Mouse (Mus musculus) lung, embryonic 16.5 days (tissue): ENCODE measurements around the gene Tbx3. TPM values are rescaled to one million over a fixed set of nuclear protein-coding genes. Genes with fewer than 3 reads are reported as not detected.

ENCODE experiments used
- ATAC-seq: fragments of 200-750 bp; cut with Nextera tagmentation; 2 replicates; pipeline ENCODE4 v1.8.0; 2017; ENCODE audit warnings: low read depth, mild to moderate bottlenecking, moderate library complexity
- H3K27ac ChIP-seq: fragments of 300-500 bp; sonication (generic); 2 replicates; pipeline ENCODE4 v1.5.1; 2014; ENCODE audit warnings: mild to moderate bottlenecking, control low read depth, low read length
- H3K27me3 ChIP-seq: fragments of 300-500 bp; sonication (generic); 2 replicates; pipeline ENCODE4 v1.6.1; 2014; ENCODE audit warnings: low read depth, low read length, mixed read lengths; ENCODE audit not compliant: control insufficient read depth, insufficient read depth
- H3K36me3 ChIP-seq: fragments of 300-500 bp; sonication (generic); 2 replicates; pipeline ENCODE4 v1.6.1; 2014; ENCODE audit warnings: low read length; ENCODE audit not compliant: control insufficient read depth, insufficient read depth
- H3K4me1 ChIP-seq: fragments of 300-500 bp; sonication (generic); replicated peaks from 2 replicates; pipeline ENCODE4 v1.6.1; 2014; ENCODE audit warnings: low read length, mixed read lengths; ENCODE audit not compliant: control insufficient read depth, insufficient read depth
- H3K4me2 ChIP-seq: fragments of 300-500 bp; sonication (generic); 2 replicates; pipeline ENCODE4 v1.6.1; 2014; ENCODE audit warnings: low read depth, low read length, control low read depth
- H3K4me3 ChIP-seq: fragments of 300-500 bp; sonication (generic); 2 replicates; pipeline ENCODE4 v1.5.1; 2014; ENCODE audit warnings: mild to moderate bottlenecking, low read length, control low read depth
- H3K9ac ChIP-seq: fragments of 300-500 bp; sonication (generic); 2 replicates; pipeline ENCODE4 v1.6.1; 2014; ENCODE audit warnings: low read length, control low read depth
- H3K9me3 ChIP-seq: fragments of 300-500 bp; sonication (generic); 2 replicates; pipeline ENCODE4 v1.6.1; 2016; ENCODE audit warnings: low read length; ENCODE audit not compliant: control insufficient read depth
- WGBS: fragments of 180-500 bp; shearing (Covaris S2); extraction: QIAGEN DNeasy Blood & Tissue Kit; methylation state at CpG from one replicate; pipeline ENCODE4 v1.1.7; 2014; 5-methylcytosine and 5-hydroxymethylcytosine counted together
- polyA plus RNA-seq: library from polyadenylated mRNA; unstranded; fragments of >200 nt; fragmentation: Nextera tagmentation; extraction: Ambion mirVana; gene quantifications from 2 replicates; pipeline ENCODE4 v1.2.1, GENCODE M21; 2015

The Tbx3 gene
- polyA plus RNA-seq, 1 experiment from 2014 or later: 65.3 TPM

GRCm38 (mm10) chr5:119672984-119673600 is 2.6 kb downstream of the Tbx3 start:
- H3K27me3 ChIP-seq: peaks cover 19% of the 10 kb centered on the region
- no peaks in the 10 kb centered on the region for H3K36me3 ChIP-seq
- no peaks in the 10 kb centered on the region for H3K9me3 ChIP-seq
- H3K4me2 ChIP-seq: peak overlapping the region; percentile 26
- no peak for ATAC-seq
- peak overlapping the region; percentile 98 for H3K27ac ChIP-seq
- H3K4me1 ChIP-seq: peaks cover 20% of the 10 kb centered on the region
- peak overlapping the region; percentile 91 for H3K9ac ChIP-seq
- 2% methylated on average over 17 of the region's 17 CpGs for WGBS
- peak overlapping the region; percentile 70 for H3K4me3 ChIP-seq

GRCm38 (mm10) chr5:119673716-119674605 is 3.5 kb downstream of the Tbx3 start:
- Histone ChIP-seq H3K27me3 (peaks cover 17% of the 10 kb centered on the region), H3K4me3 (peak overlapping the region; percentile 70), H3K27ac (peak overlapping the region; percentile 65), H3K9me3 (no peaks in the 10 kb centered on the region), H3K4me2 (peak overlapping the region; percentile 69), H3K36me3 (no peaks in the 10 kb centered on the region), H3K4me1 (peaks cover 17% of the 10 kb centered on the region), H3K9ac (peak overlapping the region; percentile 91)
- no peak for ATAC-seq
- WGBS: 9% methylated on average over 22 of the region's 22 CpGs

DNA sequence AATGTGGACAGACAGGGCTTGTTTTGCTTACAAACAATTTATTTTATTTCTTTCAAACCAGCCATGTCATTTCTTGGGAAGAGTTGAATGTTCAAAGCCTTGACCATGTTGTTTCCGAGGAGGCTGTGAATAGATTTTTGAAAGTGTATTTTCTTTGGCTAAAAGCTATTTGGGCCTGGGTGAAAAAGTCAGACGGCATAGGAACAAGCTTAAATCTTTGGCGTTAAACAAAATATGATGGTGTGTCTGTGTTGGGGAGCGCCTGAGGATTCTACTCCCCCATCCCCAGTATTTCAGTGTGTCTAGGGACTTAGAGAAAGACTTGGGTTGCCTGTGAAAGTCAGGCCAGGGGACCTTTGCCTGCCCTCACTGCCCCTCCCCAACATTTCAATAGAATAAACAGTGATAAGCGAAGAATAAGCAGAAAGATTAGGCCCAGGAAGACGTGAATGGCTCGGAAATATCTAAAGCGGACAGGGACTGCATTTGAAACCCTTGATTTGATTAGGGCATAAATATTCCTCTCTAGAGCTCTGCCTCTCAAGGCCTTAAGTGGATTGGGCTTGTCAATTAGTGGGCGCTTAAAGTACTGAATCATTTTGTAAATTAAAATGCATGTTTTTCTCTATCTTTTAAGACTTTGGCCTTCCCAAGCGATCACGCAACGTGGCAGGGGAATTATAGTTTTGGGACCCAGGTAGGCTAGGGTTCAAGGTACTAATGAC is 4.3 kb downstream of the Tbx3 start:
- WGBS: 12% methylated on average over 12 of the region's 12 CpGs
- peak overlapping the region; percentile 91 for H3K9ac ChIP-seq
- H3K4me2 ChIP-seq: peak overlapping the region; percentile 69
- H3K9me3 ChIP-seq: no peaks in the 10 kb centered on the region
- no peak for ATAC-seq
- no peaks in the 10 kb centered on the region for H3K36me3 ChIP-seq
- peak overlapping the region; percentile 65 for H3K27ac ChIP-seq
- H3K27me3 ChIP-seq: peaks cover 14% of the 10 kb centered on the region
- peaks cover 11% of the 10 kb centered on the region for H3K4me1 ChIP-seq
- H3K4me3 ChIP-seq: peak overlapping the region; percentile 70

DNA sequence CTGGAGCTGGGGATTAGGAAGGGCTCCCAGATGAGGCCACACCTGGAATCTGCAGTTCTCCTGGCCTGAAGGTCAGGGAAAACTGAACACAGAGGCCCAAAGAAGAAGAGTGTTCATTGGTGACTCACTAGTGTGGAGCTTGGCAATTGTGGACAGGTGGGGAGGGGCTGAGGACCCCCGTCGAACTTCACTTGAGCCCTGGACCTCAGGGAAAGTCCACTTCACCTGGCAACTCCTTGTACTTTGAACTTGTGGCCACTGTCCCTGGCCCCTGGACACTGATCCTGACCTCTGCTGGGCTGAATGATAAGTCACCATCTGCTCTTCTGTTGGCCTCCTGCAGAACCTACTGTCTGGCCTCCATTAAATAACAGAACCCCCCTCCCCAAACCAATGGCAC is 5.8 kb downstream of the Tbx3 start:
- peaks cover 24% of the 10 kb centered on the region for H3K27me3 ChIP-seq
- peak overlapping the region; percentile 91 for H3K9ac ChIP-seq
- H3K36me3 ChIP-seq: peaks cover 3% of the 10 kb centered on the region; the same call in 1 of the 2 replicates
- no peaks in the 10 kb centered on the region for H3K9me3 ChIP-seq
- H3K4me2 ChIP-seq: peak overlapping the region; percentile 69
- 28% methylated on average over 2 of the region's 2 CpGs for WGBS
- H3K4me3 ChIP-seq: peak overlapping the region; percentile 70
- peaks cover 17% of the 10 kb centered on the region; the same call in 1 of the 2 replicates for H3K4me1 ChIP-seq
- ATAC-seq: no peak
- no peak overlapping the region for H3K27ac ChIP-seq

- peak overlapping the region; percentile 18 for H3K27ac ChIP-seq
- peaks cover 25% of the 10 kb centered on the region for H3K27me3 ChIP-seq
- H3K4me3 ChIP-seq: peak overlapping the region; percentile 16
- peak overlapping the region; percentile 52 for H3K9ac ChIP-seq
- 53% methylated on average over 5 of the region's 5 CpGs for whole genome bisulfite sequencing
- H3K9me3 ChIP-seq: no peaks in the 10 kb centered on the region
- peak overlapping the region; percentile 69 for H3K4me2 ChIP-seq
- ATAC-seq: no peak
- peaks cover 20% of the 10 kb centered on the region; the same call in 1 of the 2 replicates for H3K4me1 ChIP-seq
- peaks cover 3% of the 10 kb centered on the region; the same call in 1 of the 2 replicates for H3K36me3 ChIP-seq
Measured at GRCm38 (mm10) chr5:119678516-119678915, 8.0 kb downstream of the Tbx3 start.

- Histone ChIP-seq H3K4me3 (peak overlapping the region; percentile 16; the same call in 1 of the 2 replicates), H3K36me3 (peaks cover 3% of the 10 kb centered on the region; the same call in 1 of the 2 replicates), H3K4me2 (peak overlapping the region; percentile 69), H3K27me3 (peaks cover 26% of the 10 kb centered on the region), H3K27ac (peak overlapping the region; percentile 18), H3K9me3 (no peaks in the 10 kb centered on the region), H3K4me1 (peaks cover 20% of the 10 kb centered on the region; the same call in 1 of the 2 replicates), H3K9ac (peak overlapping the region; percentile 52)
- ATAC-seq: no peak
Measured at GRCm38 (mm10) chr5:119679084-119679483, 8.6 kb downstream of the Tbx3 start.

- peaks cover 20% of the 10 kb centered on the region; the same call in 1 of the 2 replicates for H3K4me1 ChIP-seq
- H3K4me2 ChIP-seq: peak overlapping the region; percentile 61
- peaks cover 25% of the 10 kb centered on the region for H3K27me3 ChIP-seq
- WGBS: 38% methylated on average over 10 of the region's 10 CpGs
- peaks cover 3% of the 10 kb centered on the region; the same call in 1 of the 2 replicates for H3K36me3 ChIP-seq
- peak; percentile 6; the same call in 1 of the 2 replicates for ATAC-seq
- H3K4me3 ChIP-seq: peak overlapping the region; percentile 44
- H3K9ac ChIP-seq: peak overlapping the region; percentile 66
- no peaks in the 10 kb centered on the region for H3K9me3 ChIP-seq
- peak overlapping the region; percentile 57 for H3K27ac ChIP-seq
Measured at GRCm38 (mm10) chr5:119679614-119680328, 9.3 kb downstream of the Tbx3 start.

- H3K9me3 ChIP-seq: no peaks in the 10 kb centered on the region
- ATAC-seq: peak; percentile 27; the same call in 1 of the 2 replicates
- H3K36me3 ChIP-seq: peaks cover 3% of the 10 kb centered on the region; the same call in 1 of the 2 replicates
- peak overlapping the region; percentile 44 for H3K4me3 ChIP-seq
- H3K4me2 ChIP-seq: peak overlapping the region; percentile 61
- peak overlapping the region; percentile 66 for H3K9ac ChIP-seq
- H3K27me3 ChIP-seq: peaks cover 24% of the 10 kb centered on the region
- H3K4me1 ChIP-seq: peaks cover 23% of the 10 kb centered on the region; the same call in 1 of the 2 replicates
- H3K27ac ChIP-seq: peak overlapping the region; percentile 57
- 17% methylated on average over 51 of the region's 62 CpGs for WGBS
Measured at GRCm38 (mm10) chr5:119680329-119681010, 10.0 kb downstream of the Tbx3 start.
